Mouse (Mus musculus): ENCODE results near the gene Myg1. TPM values are rescaled to one million over a fixed set of nuclear protein-coding genes. Genes with fewer than 3 reads are reported as not detected.

Myg1 gene
- total RNA-seq, 2 experiments from 2014 or later, result 14.8 to 16.3 TPM

GRCm38 (mm10) chr15:102376453-102377162 is 45.1 kb downstream of the Myg1 start:
- intact Hi-C loops (cut with DNase I), result loop anchor here (2.0 to 5.0 kb wide), 2 partner anchors 26 to 34 kb away; partner anchors contain the start of gene Aaas
- peak in 1 of 2 experiments; percentile 67 for DNase-seq

GRCm38 (mm10) chr15:102377163-102377543 is 45.6 kb downstream of the Myg1 start:
- peak; percentile 84 to 90 for DNase-seq
- intact Hi-C loops (cut with DNase I), result loop anchor here (2.0 to 5.0 kb wide), 2 partner anchors 26 to 35 kb away; partner anchors contain the start of gene Aaas

GRCm38 (mm10) chr15:102377810-102378262 is 46.3 kb downstream of the Myg1 start:
- intact Hi-C loops (cut with DNase I), result loop anchor here (2.0 to 5.0 kb wide), 2 partner anchors 27 to 36 kb away; partner anchors contain the start of gene Aaas
- DNase-seq, result peak; percentile 65 to 67

GRCm38 (mm10) chr15:102381575-102381974 is 50.1 kb downstream of the Myg1 start:
- peak; percentile 80 to 81 for DNase-seq
- intact Hi-C loops (cut with DNase I), result no loop called here

- intact Hi-C loops (cut with DNase I), result loop anchor here (2.0 kb wide), 1 partner anchor 63 kb away; no protein-coding TSS in a partner anchor
- DNase-seq, result no peak
Observed at GRCm38 (mm10) chr15:102383671-102384070, 52.2 kb downstream of the Myg1 start.

- intact Hi-C loops (cut with DNase I), result no loop called here
- DNase-seq, result no peak
Observed at GRCm38 (mm10) chr15:102386640-102387039, 55.1 kb downstream of the Myg1 start.

Other genes starting within 250 kb of the Myg1 start
- 10 to 100 TPM; 34.7 to 36.0 TPM for gene Tns2, start 231.3 kb upstream of the Myg1 start, total RNA-seq (2021)
- 1 to 10 TPM; 6.0 to 6.2 TPM for gene Spryd3, start 195.5 kb upstream of the Myg1 start, total RNA-seq (2021)
- gene Igfbp6, start 187.3 kb upstream of the Myg1 start, total RNA-seq (2021), result 10 to 100 TPM; 42.6 TPM
- gene Soat2, start 181.2 kb upstream of the Myg1 start, total RNA-seq (2021), result under 1 TPM in 1 of 2 experiments, not detected in 1; 0.15 TPM
- gene Zfp740, start 128.5 kb upstream of the Myg1 start, total RNA-seq (2021), result 10 to 100 TPM; 24.3 to 26.6 TPM
- gene Csad, start 127.0 kb upstream of the Myg1 start, total RNA-seq (2021), result 1 to 10 TPM; 7.5 to 7.6 TPM
- gene Itgb7, start 99.8 kb upstream of the Myg1 start, total RNA-seq (2021), result 1 to 10 TPM in 1 of 2 experiments, under 1 TPM in 1; 0.69 to 1.3 TPM
- gene Rarg, start 74.2 kb upstream of the Myg1 start, total RNA-seq (2021), result 1 to 10 TPM; 9.3 to 9.9 TPM
- gene Gm9918, start 61.1 kb upstream of the Myg1 start, total RNA-seq (2021), result not detected
- gene Mfsd5, start 52.3 kb upstream of the Myg1 start, total RNA-seq (2021), result 10 to 100 TPM; 12.8 to 13.4 TPM
- gene Espl1, start 35.4 kb upstream of the Myg1 start, total RNA-seq (2021), result under 1 TPM; 0.74 to 0.87 TPM
- 100 to 1,000 TPM; 189 to 216 TPM for gene Pfdn5, start 5.6 kb upstream of the Myg1 start, total RNA-seq (2021)
- gene Aaas, start 19.1 kb downstream of the Myg1 start, total RNA-seq (2021), result 1 to 10 TPM; 4.3 to 7.3 TPM
- not detected for gene Sp7, start 35.5 kb downstream of the Myg1 start, total RNA-seq (2021)
- 10 to 100 TPM; 20.2 to 22.8 TPM for gene Sp1, start 74.4 kb downstream of the Myg1 start, total RNA-seq (2021)
- 1 to 10 TPM; 9.1 to 10.0 TPM for gene Amhr2, start 113.7 kb downstream of the Myg1 start, total RNA-seq (2021)
- 10 to 100 TPM; 13.4 to 13.7 TPM for gene Prr13, start 127.3 kb downstream of the Myg1 start, total RNA-seq (2021)
- gene Pcbp2, start 138.8 kb downstream of the Myg1 start, total RNA-seq (2021), result 100 to 1,000 TPM; 350 to 411 TPM
- not detected for gene Gm10337, start 172.0 kb downstream of the Myg1 start, total RNA-seq (2021)
- 1 to 10 TPM; 1.6 to 1.9 TPM for gene Map3k12, start 185.4 kb downstream of the Myg1 start, total RNA-seq (2021)
- gene Tarbp2, start 186.5 kb downstream of the Myg1 start, total RNA-seq (2021), result 10 to 100 TPM; 33.0 to 33.4 TPM
- 1 to 10 TPM; 1.3 to 2.1 TPM for gene Npff, start 193.2 kb downstream of the Myg1 start, total RNA-seq (2021)

Measured in gastrocnemius, postnatal 36 days (tissue).